Mouse (Mus musculus) CH12.LX (cell line): ENCODE data around the gene Fcf1.

Source experiments
- CHD2 ChIP-seq: IDR thresholded peaks from 2 replicates; pipeline ENCODE4 v1.6.1; 2011; ENCODE audit warnings: low read length, improper control_type of control experiment
- CTCF ChIP-seq, 2 experiments: IDR thresholded peaks in 1 of 2; conservative IDR thresholded peaks in 1 of 2; 2 replicates each; pipeline ENCODE4 v1.5.1; 2011 to 2012; ENCODE audit warnings: low read depth in 2 of 2, low read length in 2 of 2, improper control_type of control experiment in 1 of 2, inconsistent platforms in 1 of 2, mild to moderate bottlenecking in 1 of 2, moderate library complexity in 1 of 2
- ELF1 ChIP-seq: IDR thresholded peaks from 2 replicates; pipeline ENCODE4 v1.6.1; 2014; ENCODE audit warnings: low read depth, mild to moderate bottlenecking, inconsistent platforms, low read length, improper control_type of control experiment
- EP300 ChIP-seq: IDR thresholded peaks from 2 replicates; pipeline ENCODE4 v1.6.1; 2011; ENCODE audit warnings: low read length, improper control_type of control experiment
- GABPA ChIP-seq: IDR thresholded peaks from 2 replicates; pipeline ENCODE4 v1.6.1; 2012; ENCODE audit warnings: low read depth, low read length, improper control_type of control experiment, inconsistent platforms; ENCODE audit not compliant: insufficient replicate concordance
- MAZ ChIP-seq: IDR thresholded peaks from 2 replicates; pipeline ENCODE4 v1.6.1; 2012; ENCODE audit warnings: low read depth, mild to moderate bottlenecking, inconsistent platforms, low read length, improper control_type of control experiment, moderate library complexity
- MXI1 ChIP-seq: IDR thresholded peaks from 2 replicates; pipeline ENCODE4 v1.6.1; 2011; ENCODE audit warnings: mild to moderate bottlenecking, low read depth, low read length, improper control_type of control experiment
- NELFE ChIP-seq: IDR thresholded peaks from 2 replicates; pipeline ENCODE4 v1.6.1; 2011; ENCODE audit warnings: low read depth, low read length, improper control_type of control experiment
- POLR2A ChIP-seq: IDR thresholded peaks from 2 replicates; pipeline ENCODE4 v1.6.1; 2011; ENCODE audit warnings: low read depth, mild to moderate bottlenecking, improper control_type of control experiment, low read length
- SIN3A ChIP-seq: IDR thresholded peaks from 2 replicates; pipeline ENCODE4 v1.6.1; 2012; ENCODE audit warnings: low read length, improper control_type of control experiment, inconsistent platforms
- TBP ChIP-seq: conservative IDR thresholded peaks from 2 replicates; pipeline ENCODE4 v1.6.1; 2011; ENCODE audit warnings: low read depth, low read length, improper control_type of control experiment
- TCF12 ChIP-seq: IDR thresholded peaks from 2 replicates; pipeline ENCODE4 v1.6.1; 2014; ENCODE audit warnings: low read depth, mild to moderate bottlenecking, inconsistent platforms, low read length, improper control_type of control experiment
- ZC3H11A ChIP-seq: IDR thresholded peaks from 2 replicates; pipeline ENCODE4 v1.6.1; 2012; ENCODE audit warnings: low read depth, mild to moderate bottlenecking, inconsistent platforms, low read length, improper control_type of control experiment
- ZMIZ1 ChIP-seq: IDR thresholded peaks from 2 replicates; pipeline ENCODE4 v1.6.1; 2012; ENCODE audit warnings: low read depth, mild to moderate bottlenecking, inconsistent platforms, low read length, improper control_type of control experiment

- TF ChIP-seq CTCF (conservative IDR thresholded peaks at IDR 0.05 in 1 of 2, IDR thresholded peaks at IDR 0.05 in 1 of 2; ENCODE audit: low read depth in 2 of 2, low read length in 2 of 2) = no peak
- no peak for TF ChIP-seq POLR2A
- TF ChIP-seq EP300 = no peak
- TF ChIP-seq ZC3H11A = no peak
- no peak for TF ChIP-seq ELF1
- TF ChIP-seq TCF12 = no peak
- no peak for TF ChIP-seq TBP
- no peak for TF ChIP-seq MAZ
- no peak for TF ChIP-seq ZMIZ1
- TF ChIP-seq GABPA = no peak
- TF ChIP-seq NELFE = no peak
- TF ChIP-seq CHD2 = no peak
- no peak for TF ChIP-seq SIN3A
- TF ChIP-seq MXI1 = no peak
These were observed 36.3 kb downstream of the Fcf1 start for GRCm38 (mm10) chr12:85007021-85007420.
